Mouse (Mus musculus): Measurements from ENCODE around the gene Samd4.

The Samd4 gene

DNA sequence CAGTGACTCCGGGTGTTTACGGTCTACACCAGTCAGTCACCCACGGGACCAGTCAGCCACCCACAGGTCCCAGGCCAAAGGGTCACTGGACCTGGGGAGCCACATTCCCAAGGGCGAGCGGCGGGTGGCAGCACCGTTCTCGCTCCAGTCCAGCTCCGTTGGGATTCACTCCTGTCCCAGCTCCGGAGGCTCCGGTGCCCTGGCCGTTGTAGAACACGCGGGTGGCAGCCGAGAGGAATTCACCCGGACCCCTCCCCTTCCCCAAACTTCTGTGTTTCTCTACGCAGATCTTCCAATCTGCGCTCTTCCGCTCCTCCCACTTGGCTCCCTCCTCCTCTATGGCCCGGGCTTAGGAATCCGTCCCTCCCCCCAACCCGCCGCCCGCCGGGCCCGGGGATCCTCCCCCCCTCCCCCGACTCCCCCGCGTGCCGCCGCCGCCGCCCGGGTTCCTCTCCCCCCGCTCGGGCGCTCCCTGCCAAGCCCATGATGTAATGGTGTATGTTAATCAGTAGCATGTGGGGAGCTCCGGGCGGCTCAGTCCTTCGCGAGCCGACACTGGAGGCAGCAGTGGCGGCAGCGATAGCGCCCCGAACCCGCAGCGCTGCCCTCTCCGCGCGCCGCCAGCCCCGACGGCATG lies at the start of gene Samd4:
Samd4 (plus strand) TSS at position 424 of the 637 bp plus-strand sequence.
- DNase-seq (ENCODE audit: low read depth, low spot score): no peak

DNA sequence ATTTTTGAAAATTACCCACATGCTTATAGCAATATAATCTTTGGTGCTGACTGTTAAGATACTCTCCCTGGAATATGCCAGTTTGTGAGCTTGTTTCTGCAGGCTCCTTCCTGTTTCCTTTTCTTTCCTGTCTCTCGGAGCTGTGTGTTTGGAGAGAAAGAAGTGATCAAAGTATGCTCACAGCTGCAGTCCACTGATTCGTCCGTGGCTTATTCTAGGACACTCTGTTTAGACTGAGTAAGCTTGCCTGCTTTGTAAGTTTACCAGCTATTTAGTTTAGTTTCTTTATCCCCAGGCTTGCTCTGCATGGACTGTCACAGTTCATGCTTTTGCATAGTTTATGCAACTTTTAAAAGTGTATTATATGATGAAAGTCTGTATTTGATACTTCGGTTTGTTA lies 43.3 kb upstream of the Samd4 start:
- DNase-seq (ENCODE audit: low read depth, low spot score): no peak

DNA sequence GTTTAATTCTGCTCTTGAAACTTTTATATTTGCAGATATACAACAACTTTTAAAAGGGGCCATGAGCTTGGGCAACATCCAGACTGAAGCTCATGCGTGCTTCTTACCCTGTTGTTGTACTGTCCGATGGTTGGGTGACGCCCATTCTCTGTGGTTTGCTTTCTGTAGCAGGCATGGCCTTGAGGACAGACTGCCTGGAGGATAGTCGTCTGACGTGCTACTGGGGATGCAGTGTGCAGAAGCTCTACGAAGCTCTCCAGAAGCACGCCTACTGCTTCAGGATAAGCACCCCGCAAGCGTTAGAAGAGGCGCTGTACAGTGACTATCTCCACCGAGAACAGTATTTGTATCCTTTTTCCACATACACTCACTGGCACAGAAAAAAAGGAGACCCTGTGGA lies 36.9 kb upstream of the Samd4 start:
- no peak for DNase-seq (ENCODE audit: low read depth, low spot score)

DNA sequence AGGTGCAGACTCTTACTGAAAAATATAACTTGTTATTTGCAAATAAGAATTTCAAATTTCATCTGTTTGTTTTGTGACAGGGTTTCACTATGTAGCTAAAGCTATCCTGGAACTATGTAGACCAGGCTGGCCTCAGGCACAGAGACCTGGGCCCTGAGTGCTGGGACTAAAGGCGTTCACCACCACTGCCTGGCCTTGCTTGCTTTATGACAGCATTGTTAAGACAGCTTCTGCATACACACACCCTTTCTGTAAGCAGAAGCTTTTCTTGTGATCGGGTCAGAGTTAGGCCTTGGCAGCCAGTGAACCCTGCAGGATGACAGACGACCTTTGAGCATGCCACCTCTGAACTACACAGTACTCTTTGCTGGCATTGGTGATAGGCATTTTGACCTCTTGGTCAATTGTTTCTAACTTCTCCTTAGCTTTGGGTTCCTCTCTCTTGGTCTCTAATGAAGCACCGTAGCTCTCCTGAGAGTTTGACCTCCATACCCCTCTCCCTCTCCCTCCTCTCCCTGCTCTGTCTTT lies 34.5 kb upstream of the Samd4 start:
- DNase-seq (ENCODE audit: low read depth, low spot score): no peak

DNA sequence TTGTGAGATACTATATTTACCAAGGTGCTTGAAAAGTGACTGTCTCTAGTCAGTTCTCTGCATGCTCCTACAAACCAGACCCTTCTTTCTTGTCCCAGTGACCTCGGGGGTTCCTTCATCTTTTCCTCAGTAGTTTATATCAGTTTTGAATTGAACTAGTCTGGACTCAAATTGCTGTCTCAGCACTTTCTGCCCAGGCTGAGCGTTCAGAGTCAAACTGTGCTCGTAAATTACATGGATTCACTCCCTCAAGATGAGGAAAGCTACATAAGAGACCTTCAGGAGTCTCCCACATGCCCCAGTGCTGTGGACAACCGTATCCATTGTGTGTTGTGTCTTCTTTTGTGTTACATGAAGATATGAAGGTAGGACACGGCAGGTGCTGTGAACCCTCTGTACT lies 33.9 kb upstream of the Samd4 start:
- DNase-seq (ENCODE audit: low read depth, low spot score): no peak

DNA sequence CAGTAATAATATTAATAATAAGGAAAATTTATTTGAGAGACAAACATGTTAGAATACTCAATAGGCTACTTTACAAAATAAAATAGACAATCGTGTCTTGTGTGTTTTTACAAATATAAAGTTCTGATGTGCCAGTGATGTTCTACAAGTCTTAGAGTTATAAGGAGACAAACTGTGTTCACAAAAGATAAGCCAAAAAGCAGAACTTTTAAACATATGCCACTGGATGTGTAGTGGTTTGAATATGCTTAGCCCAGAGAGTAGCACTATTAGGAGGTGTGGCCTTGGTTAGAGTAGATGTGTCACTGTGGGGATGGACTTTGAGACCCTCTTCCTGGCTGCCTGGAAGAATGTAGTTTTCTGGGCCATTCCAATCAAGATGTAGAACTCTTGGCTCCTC lies 32.9 kb upstream of the Samd4 start:
- DNase-seq (ENCODE audit: low read depth, low spot score): no peak

DNA sequence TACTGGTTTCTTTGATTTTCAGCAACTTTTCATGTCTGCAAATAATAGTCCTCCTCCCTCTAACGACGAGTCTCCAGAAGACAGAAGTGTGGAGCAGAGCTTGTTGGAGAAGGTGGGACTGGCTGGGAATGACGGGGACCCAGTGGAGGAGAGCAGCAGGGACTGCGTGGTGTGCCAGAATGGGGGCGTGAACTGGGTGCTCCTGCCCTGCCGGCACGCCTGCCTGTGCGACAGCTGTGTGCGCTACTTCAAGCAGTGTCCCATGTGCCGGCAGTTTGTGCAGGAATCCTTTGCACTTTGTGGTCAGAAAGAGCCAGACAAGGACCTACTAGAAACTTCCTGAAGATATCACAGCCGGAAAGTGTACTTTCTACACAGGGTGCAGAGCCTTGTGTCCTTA lies 29.0 kb upstream of the Samd4 start:
- DNase-seq (ENCODE audit: low read depth, low spot score): no peak

DNA sequence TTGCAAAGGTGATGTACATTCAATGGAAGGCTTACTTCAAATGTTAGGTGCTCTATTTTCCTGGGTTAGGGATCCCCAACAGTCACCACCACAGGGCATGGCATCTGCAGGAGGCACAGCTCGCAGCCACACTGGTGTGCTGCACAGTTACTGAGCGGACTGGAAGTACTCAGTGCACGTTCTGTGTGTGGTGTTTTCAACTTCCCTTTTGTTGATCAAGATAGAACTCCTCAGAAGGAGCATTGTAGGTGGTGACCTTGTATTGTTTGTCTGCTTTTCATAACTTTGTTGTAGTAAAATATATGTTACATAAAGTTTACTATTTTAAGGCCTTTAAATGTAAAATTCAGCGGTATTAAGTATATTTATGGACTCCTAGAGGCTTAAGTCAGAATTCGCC lies 19.7 kb upstream of the Samd4 start:
- DNase-seq (ENCODE audit: low read depth, low spot score): no peak

DNA sequence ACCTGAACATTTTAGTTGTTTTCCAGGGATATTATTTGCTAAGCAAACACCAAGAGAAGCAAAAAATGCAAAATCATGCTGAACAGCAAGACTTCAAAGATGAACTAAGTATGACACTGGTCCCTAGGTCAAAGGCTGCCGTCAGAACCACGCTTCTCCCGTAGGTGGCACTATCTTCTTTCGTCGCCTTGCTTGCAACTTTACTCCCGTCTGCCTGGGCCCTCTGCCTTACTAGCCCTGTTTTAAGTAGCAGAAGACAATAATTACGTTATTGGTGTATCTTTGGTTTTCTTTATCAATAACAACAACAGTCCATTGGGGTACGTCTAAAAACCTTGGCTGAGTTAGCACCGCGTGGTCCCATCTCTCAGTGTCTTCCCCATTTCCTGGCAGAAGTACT lies 1.7 kb upstream of the Samd4 start:
- DNase-seq (ENCODE audit: low read depth, low spot score): peak; percentile 55

DNA sequence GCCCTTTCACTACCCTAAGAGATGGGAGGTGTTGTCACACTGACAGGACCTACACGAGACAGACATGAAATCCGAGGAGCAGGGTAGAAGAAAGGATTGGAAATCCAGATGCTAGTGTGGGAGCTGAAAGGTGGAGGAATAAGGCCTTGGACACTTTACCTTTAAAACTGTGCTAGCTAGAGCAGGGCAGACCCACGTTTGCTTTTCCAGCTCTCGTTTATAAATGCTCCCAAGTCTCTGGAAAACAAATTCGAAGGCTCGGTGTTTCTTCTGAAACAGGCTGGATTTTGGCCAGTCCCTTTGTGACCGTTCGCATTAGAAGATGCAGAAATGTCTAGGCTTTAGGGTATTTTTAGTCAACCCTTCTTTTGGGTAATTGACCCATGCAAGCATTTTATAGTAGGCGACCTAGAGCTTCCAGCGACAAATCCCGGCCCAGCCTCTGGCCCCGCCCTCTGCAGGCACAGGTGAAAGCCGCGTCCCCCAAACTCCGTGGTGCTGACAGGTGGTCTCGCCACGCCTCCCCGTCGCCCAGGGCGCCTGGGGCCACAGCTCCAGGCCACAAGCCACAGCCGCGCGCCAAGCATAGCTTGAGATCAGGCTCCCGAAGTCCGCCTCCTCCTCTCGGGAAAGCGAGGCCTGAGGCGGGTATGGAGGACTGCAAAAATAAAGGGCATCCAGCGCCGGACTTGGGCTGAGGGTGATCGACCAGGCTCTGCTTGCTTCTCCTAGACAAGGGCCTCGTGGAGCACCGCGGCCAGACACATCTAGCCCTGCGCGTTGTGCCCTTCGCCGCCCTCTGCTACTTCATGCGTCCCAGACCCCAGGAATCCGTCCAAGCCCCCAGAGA lies 848 bp upstream of the Samd4 start:
- DNase-seq (ENCODE audit: low read depth, low spot score): no peak

DNA sequence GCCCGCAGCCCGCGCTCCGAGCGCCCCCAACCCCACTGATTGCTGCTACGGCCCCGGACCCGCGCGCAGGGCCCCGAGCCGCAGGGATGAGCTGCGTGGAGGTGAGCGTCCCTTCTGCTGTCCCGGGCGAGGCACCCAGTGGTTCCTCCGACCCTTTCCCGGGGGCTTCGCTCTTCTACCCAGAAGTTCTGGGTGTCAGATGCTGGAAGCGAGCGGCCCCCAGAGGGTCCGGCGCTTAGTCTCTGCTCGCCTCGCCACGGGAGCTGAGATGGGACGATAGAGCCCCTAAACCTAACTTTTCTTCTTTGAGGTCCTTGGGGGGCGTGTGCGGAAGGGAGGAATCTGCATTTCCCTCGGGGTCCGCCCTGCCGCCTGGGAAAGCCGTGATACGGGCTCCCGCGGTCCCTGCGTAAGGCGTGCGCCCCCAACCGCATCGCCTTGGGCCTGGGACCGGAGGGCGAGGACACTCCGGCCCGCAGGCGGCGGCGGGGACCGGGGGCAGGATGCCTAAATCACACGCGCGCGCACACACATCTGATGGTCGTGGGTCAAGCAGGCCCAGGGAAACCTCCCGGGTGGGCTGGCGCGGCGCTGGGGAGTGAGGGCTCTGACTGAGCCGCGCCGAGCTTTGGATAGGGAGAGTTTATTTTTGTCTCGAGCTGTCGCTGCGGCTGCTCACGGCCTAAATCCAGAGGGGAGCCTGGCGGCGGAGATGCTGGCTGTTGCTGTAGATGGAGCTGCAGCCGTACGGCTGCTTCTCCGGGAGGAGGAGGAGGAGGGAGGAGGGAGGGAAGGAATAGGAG lies 615 bp downstream of the Samd4 start:
- DNase-seq (ENCODE audit: low read depth, low spot score): no peak

DNA sequence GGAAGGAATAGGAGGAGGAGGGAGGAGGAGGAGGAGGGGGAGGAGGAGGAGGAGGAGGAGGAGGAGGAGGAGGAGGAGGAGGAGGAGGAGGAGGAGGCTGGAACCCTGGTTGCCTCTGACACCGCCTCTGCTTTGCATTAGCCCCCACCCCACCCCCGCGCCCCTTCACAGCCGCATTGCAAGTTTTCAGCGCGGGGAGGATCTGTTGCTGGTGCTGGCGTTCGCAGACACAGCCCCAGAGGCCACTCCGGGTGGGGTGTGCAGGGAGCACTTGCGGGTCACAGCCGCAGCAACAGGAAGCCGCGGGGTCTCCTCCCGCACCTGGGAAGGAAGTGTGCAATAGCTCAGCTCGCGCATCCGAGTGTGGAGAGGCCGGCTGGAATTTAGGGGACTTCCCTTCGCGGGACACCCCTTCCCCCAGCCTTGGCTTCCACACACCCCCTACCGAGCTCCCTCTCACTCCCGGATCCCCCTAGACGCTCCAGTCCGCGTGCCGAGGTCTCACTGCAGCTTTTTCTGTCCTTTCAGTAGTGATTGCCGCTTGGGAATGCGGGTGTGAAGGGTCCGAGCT lies 1.3 kb downstream of the Samd4 start:
- no peak for DNase-seq (ENCODE audit: low read depth, low spot score)

DNA sequence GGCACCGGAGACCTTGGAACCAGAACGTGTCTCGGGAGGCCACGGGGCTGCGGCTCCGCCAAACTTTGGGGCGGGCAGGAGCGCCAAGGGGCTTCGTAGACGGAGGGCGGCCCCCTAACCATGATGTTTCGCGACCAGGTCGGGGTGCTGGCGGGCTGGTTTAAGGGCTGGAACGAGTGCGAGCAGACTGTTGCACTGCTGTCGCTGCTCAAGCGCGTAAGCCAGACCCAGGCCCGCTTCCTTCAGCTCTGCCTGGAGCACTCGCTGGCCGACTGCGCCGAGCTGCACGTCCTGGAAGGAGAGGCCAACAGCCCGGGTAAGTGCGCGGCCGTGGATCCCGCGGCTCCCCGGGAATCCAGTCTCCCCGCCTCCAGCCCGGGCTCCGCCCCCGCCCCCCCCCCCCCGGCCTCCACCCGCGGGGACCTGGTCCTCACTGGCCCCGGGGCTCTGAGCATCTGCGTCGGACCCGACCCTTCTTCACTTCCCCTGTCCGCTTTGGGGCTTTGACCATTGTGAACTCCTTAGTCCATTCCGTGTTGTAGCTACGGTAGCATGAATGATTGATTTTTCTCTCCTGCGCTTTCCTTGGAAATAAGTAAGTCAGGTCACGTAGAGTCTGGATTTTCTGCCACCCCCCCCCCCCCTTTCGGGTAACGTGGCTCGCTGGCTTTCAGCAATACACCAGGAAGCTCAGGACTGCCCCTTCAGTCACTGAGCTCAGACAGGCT lies 2.2 kb downstream of the Samd4 start:
- no peak for DNase-seq (ENCODE audit: low read depth, low spot score)

DNA sequence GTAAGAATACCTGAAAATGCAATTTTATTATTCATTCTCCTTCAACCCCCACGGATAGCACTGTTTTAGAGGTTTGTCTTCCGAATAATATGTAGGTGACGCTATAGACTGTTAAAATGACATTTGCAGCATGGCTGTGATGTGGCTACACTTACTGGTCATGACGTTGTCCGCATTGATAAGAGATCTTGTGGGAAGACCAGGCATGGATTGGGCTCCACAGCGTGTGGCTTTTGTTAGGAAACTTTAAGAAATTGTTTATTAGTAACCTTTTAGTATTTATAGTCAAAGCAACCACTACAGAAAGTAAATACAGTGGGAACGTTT lies 2.7 kb downstream of the Samd4 start:
- no peak for DNase-seq (ENCODE audit: low read depth, low spot score)

DNA sequence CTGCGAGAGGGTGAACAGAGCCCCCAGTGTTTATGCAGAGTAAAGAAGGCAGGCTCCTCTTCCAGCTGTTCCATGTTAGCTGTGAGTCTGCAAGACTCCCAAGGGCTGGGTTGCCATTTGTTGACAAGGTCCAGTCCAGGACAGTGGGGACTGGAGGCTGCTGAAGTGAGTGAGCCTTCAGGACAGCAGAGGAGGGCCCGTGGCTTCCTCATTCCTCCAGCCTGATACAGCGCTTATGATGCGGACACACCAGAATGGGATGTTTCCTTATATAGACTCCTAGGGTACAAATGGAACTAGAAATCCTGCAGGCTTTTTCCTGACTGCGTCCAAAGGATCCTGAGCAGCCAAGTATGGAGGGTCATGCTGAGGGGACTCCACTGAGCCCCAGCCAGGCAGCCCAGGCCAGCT lies 3.2 kb downstream of the Samd4 start:
- no peak for DNase-seq (ENCODE audit: low read depth, low spot score)

DNA sequence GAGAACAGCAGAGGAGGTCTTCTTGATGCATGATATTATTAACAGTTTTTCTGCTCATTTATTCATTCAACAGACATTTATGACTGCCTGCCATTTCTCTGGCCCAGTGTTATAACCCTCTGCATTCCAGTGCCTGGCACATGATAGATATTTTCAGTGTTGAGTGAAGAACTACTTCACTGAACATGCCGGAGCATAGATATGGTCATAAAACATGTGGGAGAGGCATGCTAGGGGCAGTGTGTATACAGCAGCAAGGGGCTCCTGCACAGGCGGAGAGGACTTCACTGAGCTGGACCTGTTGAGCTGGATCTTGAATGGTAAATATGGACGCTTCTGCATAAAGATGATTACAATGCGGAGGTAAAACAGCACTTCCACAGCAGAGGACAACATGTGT lies 6.4 kb downstream of the Samd4 start:
- DNase-seq (ENCODE audit: low read depth, low spot score): no peak

DNA sequence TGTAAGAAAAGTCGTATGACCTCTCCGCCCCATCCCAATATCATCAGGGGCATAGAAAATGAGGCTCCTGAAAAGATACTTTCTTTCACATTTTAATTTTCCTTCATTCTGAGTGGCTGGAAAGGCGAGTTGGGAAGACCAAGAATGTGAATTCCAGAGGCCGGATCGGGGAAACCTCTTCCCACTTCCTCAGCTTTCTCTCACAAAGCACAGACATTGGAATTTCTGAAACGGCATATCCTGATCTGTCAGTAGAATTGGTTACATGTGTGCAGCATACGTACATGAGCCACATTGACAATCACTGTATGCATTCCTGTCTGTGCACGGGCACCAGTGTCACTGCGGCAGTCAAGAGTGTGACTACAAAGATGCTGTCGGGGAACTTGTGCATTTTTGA lies 11.3 kb downstream of the Samd4 start:
- no peak for DNase-seq (ENCODE audit: low read depth, low spot score)

DNA sequence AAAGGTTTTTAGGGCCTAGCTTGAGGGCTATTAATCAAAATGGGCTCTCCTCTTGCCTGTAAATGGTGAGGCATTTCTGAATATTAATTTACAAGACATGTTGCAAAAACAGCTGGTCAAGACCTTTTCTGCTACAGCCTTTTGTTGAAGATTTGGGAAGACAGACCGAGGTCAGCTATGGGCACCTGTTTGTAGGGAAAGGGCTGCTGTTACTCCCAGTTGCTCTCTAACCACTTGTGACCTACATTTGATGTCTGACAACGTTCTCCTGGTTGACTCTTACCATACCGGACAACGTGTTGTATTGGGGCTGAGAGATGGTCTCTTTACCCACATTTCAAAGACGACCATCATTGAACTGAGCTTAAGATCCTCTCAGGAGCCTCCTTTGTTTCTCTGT lies 15.3 kb downstream of the Samd4 start:
- DNase-seq (ENCODE audit: low read depth, low spot score): no peak

DNA sequence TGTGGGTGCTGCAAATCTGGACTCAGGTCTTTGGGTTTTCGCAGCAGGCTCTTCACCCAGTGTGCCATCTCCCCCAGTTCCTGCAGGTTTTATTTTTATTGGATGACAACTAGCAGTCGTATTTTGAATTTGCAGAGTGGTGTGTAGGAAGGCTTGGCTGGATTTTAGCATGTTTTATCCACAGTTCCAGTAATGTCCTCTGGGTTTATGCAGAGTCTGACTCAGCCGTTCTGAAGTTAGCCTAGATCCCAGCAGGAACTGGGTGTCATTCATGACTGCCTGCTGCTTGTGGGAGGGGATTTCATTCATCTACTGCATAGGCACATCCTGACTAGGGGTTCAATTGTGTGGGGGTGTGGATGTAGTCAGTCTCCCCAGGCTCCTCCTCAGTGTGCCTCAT lies 16.0 kb downstream of the Samd4 start:
- DNase-seq (ENCODE audit: low read depth, low spot score): no peak

DNA sequence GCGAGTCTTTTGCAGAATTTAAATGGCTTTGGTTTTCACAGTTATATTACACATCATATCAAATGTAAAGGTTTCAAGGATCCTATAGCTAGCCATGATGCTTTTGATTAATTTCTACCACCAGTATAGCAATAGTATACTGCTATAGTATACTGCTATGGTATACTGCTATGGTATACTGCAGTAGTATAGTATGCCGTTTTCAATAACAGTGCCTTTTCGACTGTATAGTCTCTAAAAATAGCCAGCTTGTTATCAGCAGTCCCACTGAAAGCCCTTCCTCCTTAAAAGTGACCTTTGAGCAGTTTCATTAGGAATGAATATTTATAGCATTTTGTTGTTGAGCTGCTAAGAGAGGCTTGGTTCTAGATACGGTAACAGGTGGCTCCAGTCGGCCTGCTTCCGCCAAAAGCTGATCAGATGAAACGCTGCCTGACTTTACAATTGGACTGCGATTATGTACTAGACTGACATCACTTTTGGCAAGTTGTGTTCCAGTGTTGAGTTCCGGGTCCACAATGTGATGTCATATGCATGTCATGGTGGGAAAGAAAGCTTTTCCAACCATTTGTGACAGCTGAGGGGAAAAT lies 19.9 kb downstream of the Samd4 start:
- no peak for DNase-seq (ENCODE audit: low read depth, low spot score)

DNA sequence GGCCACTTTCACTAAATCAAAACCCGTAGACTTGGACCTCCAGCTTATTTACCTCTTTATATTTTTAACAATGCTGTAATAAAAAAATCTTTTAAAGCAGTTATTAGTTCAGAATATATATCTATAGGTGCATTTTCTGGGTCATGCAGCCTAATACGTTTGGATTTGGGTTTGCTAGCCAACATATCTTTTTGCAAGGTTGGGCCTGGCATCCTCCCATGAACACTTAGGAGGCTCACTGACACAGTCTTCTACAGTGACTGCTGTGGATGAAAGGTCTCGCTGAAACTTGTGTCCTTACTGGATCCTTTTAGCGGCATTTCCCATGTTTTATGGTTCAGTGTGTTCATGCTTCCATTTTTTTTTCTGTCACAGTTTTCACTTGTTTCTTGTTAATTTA lies 21.6 kb downstream of the Samd4 start:
- DNase-seq (ENCODE audit: low read depth, low spot score): no peak

Measured in A20 (cell line).